Mouse (Mus musculus) embryonic fibroblast, embryonic 13.5 days (primary cell): Measurements from ENCODE around the gene Slco1a1.

Source experiments
- CTCF ChIP-seq: IDR thresholded peaks from 2 replicates; pipeline ENCODE4 v1.5.1; 2011; ENCODE audit warnings: mild to moderate bottlenecking, control low read depth, low read length, moderate library complexity, borderline replicate concordance; ENCODE audit not compliant: insufficient read depth
- POLR2A ChIP-seq: IDR thresholded peaks from 2 replicates; pipeline ENCODE4 v1.6.1; 2011; ENCODE audit warnings: low read depth, mild to moderate bottlenecking, control low read depth, low read length, moderate library complexity

- TF ChIP-seq POLR2A (no peak), CTCF (no peak)
These were observed 15.1 kb upstream of the Slco1a1 start for GRCm38 (mm10) chr6:141961861-141962260.
